In genomic region chr5:74623316-74624000, GRCm38 (mm10) we compare ENCODE assay signal across 20 mouse cellular contexts.
DNase-seq lines count a peak whose midpoint lies in the region; ATAC-seq and TF ChIP-seq lines count a peak whose summit lies in the region.
"Had no signal": no experiment of that assay in that cellular context is flagged by ENCODE, and none has a peak within 500 bp of the region (broad histone marks: within the 10 kb centered on the region; RNA-seq: fewer than 3 reads in every experiment).

No protein-coding gene starts in this region.

- H3K27me3 ChIP-seq in forebrain, postnatal 0 days (ENCODE audit: insufficient read depth, low read length): no peaks in the 10 kb centered on the region; the same call in 1 of the 2 replicates
- no peaks in the 10 kb centered on the region for H3K27me3 ChIP-seq in forebrain, embryonic 11.5 days (ENCODE audit: control insufficient read depth, insufficient read depth, low read length)
- no peaks in the 10 kb centered on the region for H3K27me3 ChIP-seq in neural tube, embryonic 15.5 days (replicated peaks)
- H3K27me3 ChIP-seq: embryonic facial prominence, embryonic 15.5 days; forebrain, embryonic 12.5 days; heart, embryonic 13.5 days had no signal

- H3K4me3 ChIP-seq in forebrain, postnatal 0 days (ENCODE audit: low read depth, low read length): no peak overlapping the region
- no peak overlapping the region for H3K4me3 ChIP-seq in forebrain, embryonic 11.5 days (ENCODE audit: low read depth, low read length)
- no peak overlapping the region for H3K4me3 ChIP-seq in neural tube, embryonic 15.5 days (replicated peaks)
- H3K4me3 ChIP-seq: embryonic facial prominence, embryonic 15.5 days; erythroblast, embryonic 14.5 days; forebrain, embryonic 12.5 days; heart, embryonic 13.5 days had no signal

- H3K4me1 ChIP-seq in forebrain, postnatal 0 days (ENCODE audit: insufficient read depth): no peaks in the 10 kb centered on the region
- H3K4me1 ChIP-seq in forebrain, embryonic 11.5 days (replicated peaks; ENCODE audit: control insufficient read depth, insufficient read depth, low read length): no peaks in the 10 kb centered on the region
- no peaks in the 10 kb centered on the region for H3K4me1 ChIP-seq in neural tube, embryonic 15.5 days

- no peak; the same call in 1 of the 2 replicates for ATAC-seq in forebrain, postnatal 0 days
- ATAC-seq in forebrain, embryonic 11.5 days (replicated peaks; ENCODE audit: low FRiP score): no peak
- no peak for ATAC-seq in neural tube, embryonic 15.5 days (ENCODE audit: low FRiP score)
- ATAC-seq: forebrain, embryonic 16.5 days had no signal

- H3K27ac ChIP-seq in forebrain, postnatal 0 days (ENCODE audit: low read depth, low read length): no peak overlapping the region
- no peak overlapping the region for H3K27ac ChIP-seq in forebrain, embryonic 11.5 days (ENCODE audit: low read depth, low read length)
- H3K27ac ChIP-seq in neural tube, embryonic 15.5 days (replicated peaks): no peak overlapping the region
- H3K27ac ChIP-seq: embryonic facial prominence, embryonic 15.5 days; forebrain, embryonic 12.5 days; heart, embryonic 13.5 days; hindbrain, embryonic 14.5 days had no signal

- H3K9me3 ChIP-seq in forebrain, postnatal 0 days (ENCODE audit: low read length): no peaks in the 10 kb centered on the region
- H3K9me3 ChIP-seq in forebrain, embryonic 11.5 days (ENCODE audit: control insufficient read depth, low read length): no peaks in the 10 kb centered on the region
- no peaks in the 10 kb centered on the region for H3K9me3 ChIP-seq in neural tube, embryonic 15.5 days (replicated peaks)
- H3K9me3 ChIP-seq: embryonic facial prominence, embryonic 15.5 days; forebrain, embryonic 12.5 days; heart, embryonic 13.5 days had no signal

- H3K9ac ChIP-seq in forebrain, postnatal 0 days: no peak overlapping the region
- no peak overlapping the region for H3K9ac ChIP-seq in forebrain, embryonic 11.5 days (ENCODE audit: low read length)
- no peak overlapping the region for H3K9ac ChIP-seq in neural tube, embryonic 15.5 days (replicated peaks)
- H3K9ac ChIP-seq: embryonic facial prominence, embryonic 15.5 days; forebrain, embryonic 12.5 days; heart, embryonic 13.5 days; hindbrain, embryonic 14.5 days had no signal

- no peak for TF ChIP-seq CTCF in forebrain, postnatal 0 days (IDR thresholded peaks at IDR 0.05; ENCODE audit: low read depth)

- no peaks in the 10 kb centered on the region for H3K36me3 ChIP-seq in forebrain, postnatal 0 days (ENCODE audit: insufficient read depth)
- H3K36me3 ChIP-seq in forebrain, embryonic 11.5 days (ENCODE audit: control insufficient read depth, insufficient read depth, low read length): no peaks in the 10 kb centered on the region
- H3K36me3 ChIP-seq in neural tube, embryonic 15.5 days: no peaks in the 10 kb centered on the region
- H3K36me3 ChIP-seq: embryonic facial prominence, embryonic 15.5 days; forebrain, embryonic 12.5 days; heart, embryonic 13.5 days had no signal

- intact Hi-C loops in left cerebral cortex, postnatal 4 days (cut with DNase I): no loop called here

- 86% methylated on average over 14 of the region's 14 CpGs for WGBS in forebrain, postnatal 0 days
- WGBS in forebrain, embryonic 11.5 days: 93% methylated on average over 14 of the region's 14 CpGs
- 90% methylated on average over 14 of the region's 14 CpGs for WGBS in neural tube, embryonic 15.5 days

- no peak overlapping the region for H3K4me2 ChIP-seq in forebrain, postnatal 0 days (ENCODE audit: low read depth)
- H3K4me2 ChIP-seq in forebrain, embryonic 11.5 days (ENCODE audit: low read depth, low read length, severe bottlenecking): no peak overlapping the region
- H3K4me2 ChIP-seq in neural tube, embryonic 15.5 days: no peak overlapping the region
- H3K4me2 ChIP-seq: embryonic facial prominence, embryonic 15.5 days; forebrain, embryonic 12.5 days; heart, embryonic 13.5 days; hindbrain, embryonic 14.5 days had no signal

- DNase-seq in forebrain, postnatal 0 days: peak; percentile 32
- DNase-seq in forebrain, embryonic 11.5 days (ENCODE audit: low spot score): no peak
- peak; percentile 17 for DNase-seq in left cerebral cortex, postnatal 4 days
- DNase-seq in left cerebral cortex, adult 8-10 months (ENCODE audit: low spot score in 2 of 2): no peak
- peak; percentile 67 for DNase-seq in adipocyte (ENCODE audit: low spot score)
- DNase-seq in fibroblast of lung, adult 2 months (ENCODE audit: low read depth): peak; percentile 36
- no peak for DNase-seq in embryo, embryonic 10.5 days (ENCODE audit: low spot score)
- DNase-seq: adrenal gland, postnatal 10 days; cerebellum, adult 18-20 months; cerebellum, postnatal 25 days; gastrocnemius, postnatal 36 days; heart, adult 11 months; kidney, adult 11 months had no signal

Comparison
In these comparisons a context has a peak if more than half of its experiments do, and no peak if none do; other contexts are left out.
1. DNase-seq: peak in forebrain, postnatal 0 days (single experiment), left cerebral cortex, postnatal 4 days (single experiment), adipocyte (single experiment) and fibroblast of lung, adult 2 months (single experiment); none in forebrain, embryonic 11.5 days (single experiment), left cerebral cortex, adult 8-10 months (0 of 2) and embryo, embryonic 10.5 days (single experiment).